Mouse (Mus musculus): ENCODE measurements around the gene Gm13889.

DNA sequence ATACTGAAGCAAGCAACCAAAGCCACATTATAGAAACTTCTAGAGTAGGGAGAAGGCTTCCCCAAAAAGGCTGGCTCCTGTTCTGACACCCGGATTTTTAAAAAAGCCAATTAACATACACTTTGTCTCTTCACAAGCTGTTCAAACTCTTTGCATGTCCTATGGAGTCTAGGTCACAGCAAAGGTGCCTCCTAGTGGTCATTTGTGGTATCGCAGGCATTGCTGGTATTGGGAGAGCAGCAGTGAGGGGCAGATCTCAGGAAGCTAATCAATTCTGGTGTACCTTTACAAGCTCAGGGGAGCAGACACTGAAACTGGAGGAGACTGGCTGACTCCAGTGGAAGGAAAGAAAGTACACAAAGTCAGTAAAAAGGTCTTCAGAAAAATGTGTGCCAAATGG is 45.3 kb upstream of the Gm13889 start:
- TF ChIP-seq CTCF (IDR thresholded peaks at IDR 0.05; ENCODE audit: low read depth): peak; percentile 99
- no peak for TF ChIP-seq EP300 (IDR thresholded peaks at IDR 0.05; ENCODE audit: low read depth)

Measured in heart, postnatal 0 days (tissue).